Mouse (Mus musculus) spleen, adult 2 months (tissue): Measurements from ENCODE around the gene Togaram2. TPM values are rescaled to one million over a fixed set of nuclear protein-coding genes. Genes with fewer than 3 reads are reported as not detected.
"Not testable (repeated sequence)": the region's sequence is repeated elsewhere in the genome, so short reads cannot be mapped to it uniquely, and the experiment has no call there.

Experiments used
- DNase-seq, 2 experiments: peaks; one replicate each; pipeline versions ENCODE4 v3.0.0 to v3.0.0-alpha.2; 2012 to 2021; ENCODE audit warnings: low spot score in 2 of 2, low read depth in 1 of 2
- H3K27ac ChIP-seq: fragments of 200-500 bp; 2 replicates; pipeline ENCODE4 v1.5.1; 2012; ENCODE audit warnings: low read length, inconsistent platforms; ENCODE audit not compliant: insufficient read depth
- H3K27me3 ChIP-seq: fragments of 200-500 bp; 2 replicates; pipeline ENCODE4 v1.6.1; 2012; ENCODE audit warnings: mild to moderate bottlenecking, moderate library complexity, low read length, inconsistent platforms; ENCODE audit not compliant: control insufficient read depth, insufficient read depth
- H3K36me3 ChIP-seq: fragments of 200-500 bp; 2 replicates; pipeline ENCODE4 v1.6.1; 2012; ENCODE audit warnings: mild to moderate bottlenecking, low read length, inconsistent platforms; ENCODE audit not compliant: control insufficient read depth, insufficient read depth
- H3K4me1 ChIP-seq: fragments of 200-500 bp; 2 replicates; pipeline ENCODE4 v1.6.1; 2011; ENCODE audit warnings: inconsistent platforms; ENCODE audit not compliant: control insufficient read depth, insufficient read depth, insufficient read length
- H3K4me3 ChIP-seq: fragments of 200-500 bp; 2 replicates; pipeline ENCODE4 v1.5.1; 2011; ENCODE audit warnings: mild to moderate bottlenecking, inconsistent platforms; ENCODE audit not compliant: insufficient read depth, insufficient read length; ENCODE audit errors: extremely low read depth
- CTCF ChIP-seq: fragments of 200-500 bp; IDR thresholded peaks from 2 replicates; pipeline ENCODE4 v1.5.1; 2011; ENCODE audit warnings: mild to moderate bottlenecking, inconsistent platforms; ENCODE audit not compliant: insufficient read depth, insufficient read length, insufficient replicate concordance; ENCODE audit errors: extremely low read depth
- POLR2A ChIP-seq: fragments of 200-500 bp; IDR thresholded peaks from 2 replicates; pipeline ENCODE4 v1.6.1; 2011; ENCODE audit warnings: low read depth, low read length, inconsistent platforms
- WGBS: fragments of 180-500 bp; shearing (Covaris S2); methylation state at CpG from one replicate; pipeline ENCODE4 v1.1.7; 2018; 5-methylcytosine and 5-hydroxymethylcytosine counted together
- polyA plus RNA-seq: library from polyadenylated mRNA; depleted of rRNA; stranded (reverse); fragments of >200 nt; gene quantifications from 2 replicates; pipeline ENCODE4 v1.2.3, GENCODE M21; 2012; rRNA removed

The Togaram2 gene
- polyA plus RNA-seq = 0.04 and 0.09 TPM in 2 replicates

DNA sequence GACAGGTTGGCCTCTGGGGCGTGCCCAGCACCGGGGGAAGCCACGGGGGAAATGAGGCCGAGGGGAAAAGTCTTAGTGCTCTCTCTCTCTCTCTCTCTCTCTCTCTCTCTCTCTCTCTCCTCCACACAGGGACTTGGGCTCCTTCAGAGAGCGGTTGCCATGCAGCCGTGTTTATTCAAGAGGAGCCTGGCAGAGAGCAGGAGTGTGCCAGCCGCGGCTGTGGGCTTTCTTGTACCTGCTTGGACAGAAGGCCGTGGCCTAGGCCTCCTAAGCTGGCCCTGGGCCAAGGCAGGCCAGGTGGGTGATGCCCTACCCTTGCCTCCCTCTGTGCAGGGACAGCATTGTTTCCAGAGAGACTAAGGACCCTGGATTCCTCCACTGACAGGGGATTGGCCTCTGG is at the start of gene Togaram2:
Gene Togaram2, plus strand, starts transcription at position 170 of the 400 bp plus-strand sequence.
- no peaks in the 10 kb centered on the region for H3K4me1 ChIP-seq
- H3K27me3 ChIP-seq = no peaks in the 10 kb centered on the region
- WGBS = 80% methylated on average over 9 of the region's 9 CpGs
- H3K4me3 ChIP-seq = no peak within 1 kb of the TSS
- no peak for DNase-seq
- no peak for TF ChIP-seq POLR2A
- no peak for TF ChIP-seq CTCF
- H3K36me3 ChIP-seq = no peaks in the 10 kb centered on the region
- no peak within 1 kb of the TSS for H3K27ac ChIP-seq

DNA sequence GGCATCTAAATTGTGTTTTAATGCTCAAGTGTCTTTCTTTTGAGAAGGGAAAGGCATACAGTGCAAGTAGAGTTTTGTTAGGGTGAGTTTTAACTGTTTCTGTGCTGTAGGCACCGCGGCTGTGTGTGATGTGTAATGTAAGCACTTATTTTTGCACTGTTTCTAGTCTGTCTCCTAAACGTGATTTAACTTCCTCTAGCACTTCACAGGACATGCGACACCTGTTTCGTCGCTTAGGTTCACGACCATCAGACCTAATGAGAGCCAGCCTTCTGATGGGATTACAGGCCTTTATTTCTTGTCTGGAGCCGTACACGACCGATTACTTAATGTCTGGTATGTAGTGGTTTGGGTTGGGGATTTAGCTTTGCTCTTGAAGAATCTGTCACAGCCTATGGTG is 41.3 kb upstream of the Togaram2 start:
- no peaks in the 10 kb centered on the region for H3K27me3 ChIP-seq
- peaks cover 55% of the 10 kb centered on the region for H3K36me3 ChIP-seq
- H3K27ac ChIP-seq = no peak overlapping the region
- TF ChIP-seq POLR2A (no peak), CTCF (no peak)
- no peaks in the 10 kb centered on the region for H3K4me1 ChIP-seq
- WGBS = 92% methylated on average over 10 of the region's 10 CpGs
- no peak for DNase-seq
- H3K4me3 ChIP-seq = no peak overlapping the region

DNA sequence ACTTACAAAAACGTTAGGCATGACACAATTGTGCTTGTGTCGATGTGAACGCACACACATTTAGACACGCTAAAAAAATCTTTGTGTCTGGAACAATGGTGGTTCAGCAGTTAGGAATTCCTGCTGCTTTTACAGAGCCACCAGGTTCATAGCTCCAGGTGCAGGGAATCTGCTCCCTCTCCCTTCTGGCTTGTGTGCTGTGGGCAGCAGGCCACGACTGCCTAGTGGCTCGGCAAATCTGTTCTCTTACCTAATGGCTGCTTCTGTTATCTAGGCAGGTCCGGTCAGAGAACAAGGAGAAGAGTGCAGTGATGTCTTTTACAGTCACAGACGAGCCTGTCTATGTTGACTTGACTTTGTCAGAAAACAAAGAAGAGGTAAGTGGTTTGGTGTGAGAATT is 39.7 kb upstream of the Togaram2 start:
- no peaks in the 10 kb centered on the region for H3K27me3 ChIP-seq
- 88% methylated on average over 8 of the region's 8 CpGs for WGBS
- no peak for DNase-seq
- no peak overlapping the region for H3K4me3 ChIP-seq
- peaks cover 49% of the 10 kb centered on the region for H3K36me3 ChIP-seq
- TF ChIP-seq CTCF = no peak
- no peak for TF ChIP-seq POLR2A
- H3K27ac ChIP-seq = no peak overlapping the region
- no peaks in the 10 kb centered on the region for H3K4me1 ChIP-seq

DNA sequence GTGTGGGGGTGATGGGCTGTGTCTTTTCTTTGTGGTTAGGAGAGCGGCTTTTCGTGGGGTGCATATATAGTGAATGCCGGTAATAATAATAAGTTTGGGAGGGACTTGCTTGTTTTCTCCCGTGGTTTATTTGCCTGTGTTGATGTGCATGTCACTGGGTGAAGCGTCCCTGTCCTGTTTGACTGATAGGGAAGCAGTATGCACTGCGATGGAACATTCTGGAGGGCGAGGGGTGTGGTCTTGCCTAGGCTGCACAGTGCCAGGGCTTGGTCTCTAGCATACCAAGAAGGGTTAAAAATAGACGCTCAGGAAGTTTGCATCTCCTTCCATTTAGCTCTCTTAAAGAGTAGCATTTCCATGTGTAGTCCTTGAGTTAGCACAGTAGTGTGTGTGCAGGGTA is 36.3 kb upstream of the Togaram2 start:
- WGBS = 95% methylated on average over 8 of the region's 8 CpGs
- Histone ChIP-seq H3K36me3 (peaks cover 45% of the 10 kb centered on the region), H3K27ac (no peak overlapping the region), H3K27me3 (no peaks in the 10 kb centered on the region), H3K4me1 (no peaks in the 10 kb centered on the region), H3K4me3 (no peak overlapping the region)
- no peak for TF ChIP-seq CTCF
- TF ChIP-seq POLR2A = no peak
- DNase-seq = no peak

DNA sequence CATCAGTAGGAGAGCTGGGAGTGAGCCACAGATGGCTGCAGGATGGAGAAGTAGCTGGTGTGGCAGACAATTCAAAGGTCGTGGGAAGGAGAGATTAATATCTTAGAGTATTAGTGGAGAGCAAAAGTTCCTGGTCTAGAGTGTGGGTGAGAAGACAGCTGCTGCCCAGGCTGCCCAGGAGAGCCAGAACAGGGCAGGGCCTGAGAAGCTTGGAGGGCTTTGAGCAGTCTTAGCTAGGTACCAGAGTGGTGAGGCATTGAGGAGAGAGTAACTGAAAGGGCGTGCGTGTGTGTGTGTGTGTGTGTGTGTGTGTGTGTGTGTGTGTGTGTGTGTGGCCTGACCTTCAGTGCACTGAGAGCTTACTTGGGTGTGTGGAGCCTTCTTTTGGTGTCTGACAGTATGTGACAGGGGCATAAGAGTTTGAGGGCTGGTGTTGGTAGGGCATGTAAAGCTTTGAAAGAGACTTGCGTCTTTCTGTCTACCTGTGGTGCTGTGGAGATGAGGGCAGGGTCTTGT is 35.3 kb upstream of the Togaram2 start:
- H3K36me3 ChIP-seq = peaks cover 47% of the 10 kb centered on the region
- TF ChIP-seq CTCF (no peak), POLR2A (no peak)
- no peak overlapping the region for H3K27ac ChIP-seq
- no peak overlapping the region for H3K4me3 ChIP-seq
- no peaks in the 10 kb centered on the region for H3K4me1 ChIP-seq
- no peaks in the 10 kb centered on the region for H3K27me3 ChIP-seq
- no peak for DNase-seq
- 86% methylated on average over 4 of the region's 4 CpGs for WGBS

DNA sequence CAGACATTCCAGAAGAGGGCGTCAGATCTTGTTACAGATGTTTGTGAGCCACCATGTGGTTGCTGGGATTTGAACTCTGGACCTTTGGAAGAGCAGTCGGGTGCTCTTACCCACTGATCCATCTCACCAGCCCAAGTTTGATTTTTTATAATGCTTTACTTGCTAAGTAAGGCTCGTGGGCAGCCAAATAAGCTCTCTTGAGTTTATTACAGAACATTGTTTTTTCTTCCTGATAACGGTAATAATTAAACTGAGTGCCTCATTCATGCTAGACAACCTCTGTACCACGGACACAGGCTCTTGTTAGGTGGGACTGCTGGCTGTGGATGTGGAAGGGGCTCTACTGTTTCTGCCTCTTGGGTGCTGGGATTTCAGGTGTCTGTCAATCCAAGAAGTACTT is 34.0 kb upstream of the Togaram2 start:
- not testable (repeated sequence) for H3K27ac ChIP-seq, H3K4me1 ChIP-seq, H3K27me3 ChIP-seq, H3K4me3 ChIP-seq, DNase-seq
- peaks cover 40% of the 10 kb centered on the region for H3K36me3 ChIP-seq
- WGBS = 85% methylated on average over 5 of the region's 5 CpGs

DNA sequence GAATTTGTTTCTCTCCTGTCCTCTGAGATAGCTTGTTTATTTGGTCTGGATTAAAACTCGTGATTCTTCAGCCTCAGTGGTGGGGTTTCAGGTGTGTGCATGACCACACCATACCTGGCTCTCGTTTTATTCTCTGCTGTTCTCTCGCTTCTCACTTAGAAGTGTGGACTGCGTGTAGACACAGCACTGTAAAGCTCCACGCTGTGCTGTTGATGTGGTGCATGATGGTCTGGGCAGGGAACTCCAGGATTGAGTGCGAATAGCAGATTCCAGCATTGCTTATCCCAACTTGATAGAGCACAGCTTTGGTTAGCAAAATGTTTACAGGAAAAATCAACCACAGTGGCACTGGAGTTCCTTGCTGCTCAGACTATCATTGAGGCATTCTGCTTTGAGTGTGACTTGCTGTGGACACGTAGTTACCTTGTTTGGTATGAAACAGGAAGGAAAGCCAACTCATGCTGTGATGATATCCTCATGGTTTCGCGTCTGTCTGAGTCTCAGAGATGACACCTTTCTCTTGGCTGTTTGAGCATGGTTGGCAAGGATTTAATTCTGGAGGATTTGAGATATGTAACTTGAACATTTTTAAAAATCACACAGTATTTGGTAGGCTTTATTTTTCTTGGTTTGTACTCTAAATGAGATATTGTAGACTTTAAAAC is 32.5 kb upstream of the Togaram2 start:
- Histone ChIP-seq H3K27ac (no peak overlapping the region), H3K27me3 (no peaks in the 10 kb centered on the region), H3K4me3 (no peak overlapping the region), H3K36me3 (peaks cover 37% of the 10 kb centered on the region), H3K4me1 (no peaks in the 10 kb centered on the region)
- DNase-seq = no peak
- 86% methylated on average over 9 of the region's 9 CpGs for WGBS
- no peak for TF ChIP-seq POLR2A
- TF ChIP-seq CTCF = no peak
